Mouse (Mus musculus) lung, postnatal 0 days (tissue): ENCODE data around the gene Mcidas.

ENCODE experiments used
- CTCF ChIP-seq: IDR thresholded peaks from 2 replicates; pipeline ENCODE4 v1.5.1; 2016; ENCODE audit warnings: antibody characterized with exemption, mild to moderate bottlenecking
- EP300 ChIP-seq: IDR thresholded peaks from 2 replicates; pipeline ENCODE4 v1.6.1; 2016; ENCODE audit warnings: antibody characterized with exemption, mild to moderate bottlenecking, control low read depth

- TF ChIP-seq EP300 (no peak), CTCF (no peak)
Measured at GRCm38 (mm10) chr13:112963081-112963480, 30.6 kb upstream of the Mcidas start.
